Mouse (Mus musculus) small intestine, adult 2 months (tissue): ENCODE measurements around the gene Dennd4c.

ENCODE experiments used
- CTCF ChIP-seq: fragments of 200-500 bp; IDR thresholded peaks from 2 replicates; pipeline ENCODE4 v1.5.1; 2012; ENCODE audit warnings: low read depth, mild to moderate bottlenecking, control low read depth, inconsistent platforms, low read length, moderate library complexity, mixed read lengths; ENCODE audit not compliant: insufficient replicate concordance, insufficient read length; ENCODE audit errors: extremely low read depth
- POLR2A ChIP-seq: fragments of 200-500 bp; IDR thresholded peaks from 2 replicates; pipeline ENCODE4 v1.6.1; 2012; ENCODE audit warnings: low read depth, mild to moderate bottlenecking, control low read depth, inconsistent platforms, low read length, moderate library complexity

GRCm38 (mm10) chr4:86748336-86749291, at the start of gene Dennd4c:
- TF ChIP-seq POLR2A (peak; percentile 84), CTCF (no peak)
